Mouse (Mus musculus): ENCODE results near the gene Slain2.

GRCm38 (mm10) chr5:72914633-72915561 is 793 bp downstream of the Slain2 start:
- TF ChIP-seq EP300 (IDR thresholded peaks at IDR 0.05; ENCODE audit: insufficient read depth, low read depth, low read length) (no peak), CTCF (IDR thresholded peaks at IDR 0.05) (no peak), POLR2A (IDR thresholded peaks at IDR 0.05; ENCODE audit: insufficient read depth, low read depth, low read length) (peak; percentile 35; the same call in 1 of the 2 replicates)
